ENCODE assay signal across 11 mouse cellular contexts in the genomic region with DNA sequence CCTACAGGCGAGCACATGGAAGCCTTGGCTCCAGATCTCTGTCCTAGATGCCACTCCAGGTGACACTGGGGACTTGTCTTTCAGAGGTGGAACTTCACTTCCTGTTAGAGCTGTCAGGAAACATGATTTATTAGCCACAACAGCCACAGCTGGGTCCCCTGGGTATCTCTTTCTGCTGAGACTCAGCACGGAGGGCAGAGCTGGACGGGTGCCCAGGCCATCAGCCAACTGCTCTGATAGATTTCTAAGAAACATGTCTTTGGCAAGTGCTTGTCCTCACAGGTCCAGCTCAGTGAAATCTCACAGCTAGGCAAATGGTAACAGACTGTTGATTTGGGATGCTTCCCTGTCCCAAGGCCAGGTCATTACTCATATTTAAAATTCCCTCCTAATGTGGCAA. TPM values are rescaled to one million over a fixed set of nuclear protein-coding genes. Genes with fewer than 3 reads are reported as not detected.
A peak's percentile ranks its signal among the peaks of the same experiment; 100 is the strongest.
DNase-seq lines count a peak whose midpoint lies in the region; ATAC-seq lines count a peak whose summit lies in the region.
"Had no signal": no experiment of that assay in that cellular context is flagged by ENCODE, and none has a peak within 500 bp of the region (broad histone marks: within the 10 kb centered on the region; RNA-seq: fewer than 3 reads in every experiment).

No protein-coding gene starts in this region.

- 84% methylated on average over 3 of the region's 3 CpGs for WGBS in heart, embryonic 10.5 days
- 50% methylated on average over 3 of the region's 3 CpGs for WGBS in heart, embryonic 14.5 days

- DNase-seq in heart, adult 11 months: peak; percentile 96
- no peak for DNase-seq in heart, embryonic 10.5 days (ENCODE audit: low spot score)
- peak; percentile 29 for DNase-seq in urinary bladder, adult 2 months (ENCODE audit: low spot score)
- DNase-seq in urinary bladder, postnatal 25 days (ENCODE audit: low spot score): no peak
- peak; percentile 19 for DNase-seq in splenic B cell, adult 2 months (ENCODE audit: low read depth, low spot score)
- no peak for DNase-seq in thymus, adult 18-20 months
- no peak for DNase-seq in thymus, postnatal 4 days

- peak; percentile 59 for ATAC-seq in heart, embryonic 14.5 days (ENCODE audit: insufficient number of reproducible peaks, insufficient read depth, low FRiP score, low read depth)

- H3K9me3 ChIP-seq in heart, embryonic 10.5 days: no peaks in the 10 kb centered on the region
- H3K9me3 ChIP-seq in heart, embryonic 14.5 days (ENCODE audit: control insufficient read depth, low read length): no peaks in the 10 kb centered on the region
- H3K9me3 ChIP-seq: G1E had no signal

- H3K27ac ChIP-seq in heart, embryonic 10.5 days: no peak overlapping the region
- peak overlapping the region; percentile 3 to 15; a peak in 3 of 4 replicates for H3K27ac ChIP-seq in heart, embryonic 14.5 days (replicated peaks in 1 of 2; ENCODE audit: control insufficient read depth in 1 of 2, insufficient read depth in 1 of 2, low read depth in 2 of 2, low read length in 2 of 2)

- H3K4me3 ChIP-seq in heart, embryonic 10.5 days: no peak overlapping the region
- no peak overlapping the region for H3K4me3 ChIP-seq in heart, embryonic 14.5 days (ENCODE audit: control insufficient read depth in 1 of 2, insufficient read depth in 1 of 2, low read depth in 1 of 2, low read length in 2 of 2)

- H3K4me2 ChIP-seq in heart, embryonic 14.5 days (ENCODE audit: low read length): no peak overlapping the region

- no peaks in the 10 kb centered on the region for H3K27me3 ChIP-seq in heart, embryonic 10.5 days (ENCODE audit: insufficient read depth, poor library complexity, severe bottlenecking)
- no peaks in the 10 kb centered on the region for H3K27me3 ChIP-seq in heart, embryonic 14.5 days (ENCODE audit: control insufficient read depth, insufficient read depth, low read length)
- no peaks in the 10 kb centered on the region for H3K27me3 ChIP-seq in splenic B cell, adult 2 months (ENCODE audit: control insufficient read depth, insufficient read depth, low read length, poor library complexity, severe bottlenecking)

- H3K9ac ChIP-seq in heart, embryonic 14.5 days (ENCODE audit: low read length): no peak overlapping the region

- peaks cover 5% of the 10 kb centered on the region for H3K4me1 ChIP-seq in heart, embryonic 10.5 days
- peaks cover 4 to 9% of the 10 kb centered on the region in 2 experiments; a peak in 3 of 4 replicates for H3K4me1 ChIP-seq in heart, embryonic 14.5 days (ENCODE audit: control insufficient read depth in 2 of 2, insufficient read depth in 2 of 2, low read length in 2 of 2)

- no peaks in the 10 kb centered on the region for H3K36me3 ChIP-seq in heart, embryonic 10.5 days
- H3K36me3 ChIP-seq in heart, embryonic 14.5 days (ENCODE audit: control insufficient read depth, insufficient read depth, low read length): no peaks in the 10 kb centered on the region
- no peaks in the 10 kb centered on the region for H3K36me3 ChIP-seq in splenic B cell, adult 2 months (ENCODE audit: control insufficient read depth, insufficient read depth, low read length, poor library complexity, severe bottlenecking)
- H3K36me3 ChIP-seq: G1E had no signal

RNA-seq across cellular contexts. Expression of a gene that starts 24.2 kb away (rescaled TPM):
- 18.3 and 20.0 TPM in 2 replicates for polyA plus RNA-seq in heart, embryonic 10.5 days (2016; fragmentation: Nextera tagmentation; extraction: Ambion mirVana)
- polyA plus RNA-seq in urinary bladder, adult 2 months (2012; rRNA removed): 17.8 and 24.8 TPM in 2 replicates
- polyA plus RNA-seq in heart, embryonic 14.5 days (2014; fragmentation: Nextera tagmentation; extraction: Ambion mirVana): 16.7 and 18.0 TPM in 2 replicates

RNA-seq across cellular contexts. Expression of a gene that starts 36.5 kb away (rescaled TPM):
- polyA plus RNA-seq in heart, embryonic 10.5 days (2016; fragmentation: Nextera tagmentation; extraction: Ambion mirVana): 0.19 and 0.30 TPM in 2 replicates
- not detected in 2 replicates for polyA plus RNA-seq in urinary bladder, adult 2 months (2012; rRNA removed)
- polyA plus RNA-seq in heart, embryonic 14.5 days (2014; fragmentation: Nextera tagmentation; extraction: Ambion mirVana): 0.47 and 0.66 TPM in 2 replicates
- polyA plus RNA-seq: G1E; liver, embryonic 16.5 days; stomach, embryonic 16.5 days had no signal

Comparison
In these comparisons a context has a peak if more than half of its experiments do, and no peak if none do; other contexts are left out.
1. DNase-seq: peak in heart, adult 11 months (single experiment), urinary bladder, adult 2 months (single experiment) and splenic B cell, adult 2 months (single experiment); none in heart, embryonic 10.5 days (single experiment), urinary bladder, postnatal 25 days (single experiment), thymus, adult 18-20 months (0 of 2) and thymus, postnatal 4 days (single experiment).